Mouse (Mus musculus) retina, postnatal 7 days (tissue): ENCODE results near the gene Tsacc.
A peak's percentile ranks its signal among the peaks of the same experiment; 100 is the strongest.
"Not testable (repeated sequence)": the region's sequence is repeated elsewhere in the genome, so short reads cannot be mapped to it uniquely, and the experiment has no call there.

Experiments
- DNase-seq: peaks from one replicate; pipeline ENCODE4 v3.0.0-alpha.2; 2012; ENCODE audit warnings: low read depth, low spot score

Tsacc gene

DNA sequence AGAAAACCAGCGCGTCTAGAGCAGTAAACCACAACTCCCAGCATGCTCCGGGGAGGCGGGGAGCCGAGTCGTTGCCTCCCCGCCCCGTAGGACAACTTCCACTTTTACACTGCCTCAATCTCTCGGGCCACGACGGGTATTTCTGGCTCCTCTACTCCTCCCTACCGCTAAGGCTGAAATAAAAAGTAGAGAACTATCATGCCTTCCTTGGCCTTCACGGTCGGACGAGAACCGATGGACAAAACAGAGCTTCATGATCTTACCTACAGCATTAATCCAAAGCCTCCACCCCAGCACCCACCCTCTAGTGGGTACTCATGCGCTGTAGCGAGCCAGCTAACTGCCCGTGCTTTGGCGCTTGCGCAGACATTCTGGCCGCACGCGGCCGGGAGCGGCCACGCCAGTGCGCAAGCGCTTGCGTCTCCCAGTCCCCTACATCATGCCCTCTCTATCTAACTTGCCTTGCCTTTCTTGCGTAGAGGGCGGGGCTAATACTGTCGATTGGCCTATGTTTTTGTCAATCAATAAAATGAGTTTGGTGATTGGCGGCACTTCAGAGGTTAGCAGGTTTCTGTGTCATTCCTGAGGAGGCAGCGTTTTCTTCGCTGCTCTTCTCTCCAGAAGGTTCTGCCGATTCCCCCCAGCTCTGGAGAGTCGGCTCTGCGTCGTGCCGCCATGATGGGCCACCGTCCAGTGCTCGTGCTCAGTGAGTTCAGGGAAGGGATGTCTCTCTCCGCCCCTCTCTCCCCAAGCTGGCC is at the start of gene Tsacc, which contains the start of gene Cct3:
Gene Tsacc (minus strand): TSS at position 439 of the 758 bp plus-strand sequence.
Gene Cct3 (plus strand): TSS at position 556 of the 758 bp plus-strand sequence.
- DNase-seq, result peak; percentile 98

GRCm38 (mm10) chr3:88339006-88339405 is 42.2 kb upstream of the Tsacc start:
- DNase-seq, result no peak

DNA sequence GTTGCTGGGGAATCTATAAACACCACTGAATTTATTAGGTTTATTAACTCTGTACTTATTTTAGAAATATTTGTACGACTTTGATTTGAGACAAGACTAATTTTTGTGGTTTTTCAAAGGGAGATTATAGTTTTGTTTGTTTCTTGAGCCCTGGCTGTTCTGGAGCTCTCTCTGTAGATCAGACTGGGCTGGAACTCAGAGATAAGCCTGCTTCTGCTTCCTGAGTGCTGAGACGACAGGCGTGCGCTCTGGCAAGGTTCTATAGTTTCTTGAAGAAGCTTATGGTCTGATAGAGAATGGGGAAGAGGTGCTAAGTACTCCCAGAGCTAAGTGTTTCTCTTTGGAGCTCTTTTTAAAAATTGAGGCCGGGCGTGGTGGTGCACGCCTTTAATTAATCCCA is 41.5 kb upstream of the Tsacc start:
- DNase-seq, result no peak

GRCm38 (mm10) chr3:88337367-88338020 is 40.7 kb upstream of the Tsacc start:
- DNase-seq, result no peak

- peak; percentile 90 for DNase-seq
Observed at GRCm38 (mm10) chr3:88336058-88337013, 39.5 kb upstream of the Tsacc start, which contains the start of the genes Tmem79 and Smg5. TSS of gene Tmem79 (minus strand) at chr3:88336148. TSS of gene Smg5 (plus strand) at chr3:88336260.

GRCm38 (mm10) chr3:88335436-88336053 is 38.7 kb upstream of the Tsacc start:
- no peak for DNase-seq

GRCm38 (mm10) chr3:88334902-88335435 is 38.2 kb upstream of the Tsacc start:
- no peak for DNase-seq

DNA sequence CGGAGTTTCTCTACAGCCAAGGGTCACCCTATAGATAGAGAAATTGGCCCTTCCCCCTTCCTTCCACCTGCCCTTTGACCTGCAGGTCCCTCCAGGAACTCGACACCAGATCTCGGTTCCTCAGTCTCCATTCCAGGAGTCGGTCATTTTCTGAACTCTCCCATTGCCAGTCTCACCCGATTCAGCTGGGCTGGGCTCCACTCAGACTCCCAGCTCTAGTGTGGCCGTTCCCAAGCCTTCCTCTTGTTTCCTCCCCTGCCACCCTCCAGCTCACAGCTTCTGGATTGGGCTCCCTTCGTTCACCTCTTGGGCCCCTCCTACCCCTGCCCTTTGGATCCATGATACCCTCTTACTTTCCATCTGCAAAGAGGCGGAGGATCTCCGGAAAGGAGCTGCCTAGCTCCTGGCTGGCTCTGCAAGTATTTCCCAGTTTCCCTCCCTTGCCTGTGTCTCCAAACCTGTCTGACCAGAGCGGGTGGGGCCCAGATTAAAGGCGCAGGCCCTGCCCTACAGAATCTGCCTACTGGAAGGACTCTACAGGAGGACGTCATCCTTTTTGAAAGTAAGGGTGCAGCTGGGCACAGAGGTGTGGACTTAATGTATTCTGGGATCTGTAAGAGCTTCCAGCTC is 37.3 kb upstream of the Tsacc start:
- DNase-seq, result no peak

DNA sequence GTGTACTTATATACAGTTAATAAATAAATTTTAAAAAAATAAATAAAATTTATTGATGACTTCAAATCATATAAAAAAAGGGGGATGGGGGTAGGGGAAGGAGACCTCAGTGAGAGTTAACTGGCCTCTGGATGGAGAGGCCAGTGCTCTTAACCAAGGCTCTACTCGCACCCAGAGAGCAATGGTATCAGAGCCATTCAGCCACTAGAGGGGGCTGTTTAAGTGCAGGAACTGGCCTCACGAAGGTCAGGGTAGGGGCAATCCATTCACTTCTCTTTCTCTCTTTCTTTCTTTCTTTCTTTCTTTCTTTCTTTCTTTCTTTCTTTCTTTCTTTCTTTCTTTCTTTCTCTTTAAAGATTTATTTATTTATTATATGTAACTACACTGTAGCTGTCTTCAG is 34.5 kb upstream of the Tsacc start:
- peak; percentile 23 for DNase-seq

GRCm38 (mm10) chr3:88328956-88329355 is 32.2 kb upstream of the Tsacc start:
- no peak for DNase-seq

DNA sequence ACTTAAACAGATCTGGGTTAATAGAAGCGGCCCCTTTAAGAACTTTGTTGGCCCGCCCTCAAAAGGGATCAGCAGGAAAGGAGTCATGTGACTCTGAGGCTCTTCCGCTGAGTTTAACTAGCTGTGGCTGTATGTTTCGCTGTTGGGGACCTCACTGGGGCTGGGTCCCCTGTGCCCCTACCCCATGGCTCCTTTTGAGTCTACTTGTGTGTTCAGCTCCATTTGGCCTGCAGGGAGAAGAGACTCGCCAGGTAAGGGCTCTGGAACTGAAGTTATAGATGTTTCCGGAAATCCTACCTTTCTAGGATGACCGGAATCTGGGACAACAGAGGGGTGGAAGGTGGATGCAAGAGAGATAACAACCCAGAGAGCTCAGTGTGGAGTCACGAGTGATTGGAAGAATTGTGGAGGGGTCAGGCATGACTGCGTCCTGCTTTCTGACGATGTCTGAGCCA is 28.2 kb upstream of the Tsacc start, which contains the start of gene Glmp:
Gene Glmp (plus strand): TSS at position 73 of the 455 bp plus-strand sequence.
- peak; percentile 63 for DNase-seq

GRCm38 (mm10) chr3:88299172-88299571 is 2.4 kb upstream of the Tsacc start:
- DNase-seq, result no peak

DNA sequence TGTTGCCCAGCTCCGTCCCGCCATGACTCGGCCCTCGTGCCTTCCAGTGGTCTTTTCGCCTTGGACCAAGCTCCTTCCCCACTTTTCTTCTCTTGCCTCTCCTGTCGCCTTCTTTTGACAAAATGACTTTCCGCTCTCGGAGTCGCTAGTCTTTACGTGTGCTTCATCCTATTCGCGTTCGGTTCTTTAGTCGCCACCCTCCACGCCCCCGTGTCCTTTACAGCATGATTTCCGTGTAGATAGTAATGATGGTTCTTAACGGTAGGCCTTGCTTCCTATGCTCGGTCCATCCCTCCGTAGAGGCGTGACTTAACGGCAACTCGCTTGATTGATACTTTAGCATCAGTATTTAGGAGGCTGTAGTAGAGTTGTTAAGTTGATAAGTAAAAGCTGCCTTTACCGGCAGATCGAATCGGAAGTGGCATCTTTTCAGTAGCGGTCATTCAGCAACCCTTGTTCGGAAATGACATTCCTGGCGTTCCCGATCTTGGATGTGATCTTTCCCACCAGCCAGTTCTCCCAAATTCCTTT is 587 bp upstream of the Tsacc start:
- no peak for DNase-seq

GRCm38 (mm10) chr3:88296110-88296560 is 664 bp downstream of the Tsacc start:
- DNase-seq, result no peak

- not testable (repeated sequence) for DNase-seq
Observed at GRCm38 (mm10) chr3:88295272-88295671, 1.5 kb downstream of the Tsacc start.

DNA sequence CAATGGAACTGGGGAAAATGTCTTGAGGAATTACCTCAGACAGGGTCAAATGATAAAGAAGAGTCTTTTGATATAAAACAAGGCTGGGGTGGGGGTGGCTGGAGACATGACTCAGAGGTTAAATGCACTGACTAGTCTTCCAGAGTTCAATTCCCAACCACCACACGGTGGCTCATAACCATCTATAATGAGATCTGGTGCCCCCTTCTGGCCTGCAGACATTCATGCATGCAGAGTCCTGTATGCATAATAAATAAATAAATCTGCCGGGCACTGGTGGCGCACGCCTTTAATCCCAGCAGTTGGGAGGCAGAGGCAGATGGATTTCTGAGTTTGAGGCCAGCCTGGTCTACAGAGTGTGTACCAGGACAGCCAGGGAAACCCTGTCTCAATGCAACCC is 4.8 kb downstream of the Tsacc start:
- DNase-seq, result no peak

GRCm38 (mm10) chr3:88288133-88288713 is 8.6 kb downstream of the Tsacc start:
- not testable (repeated sequence) for DNase-seq

- DNase-seq, result no peak
Observed at GRCm38 (mm10) chr3:88287110-88287509, 9.7 kb downstream of the Tsacc start, which contains the start of gene Gm38392. TSS of gene Gm38392 (minus strand) at chr3:88287210.

GRCm38 (mm10) chr3:88285565-88285895 is 11.3 kb downstream of the Tsacc start:
- DNase-seq, result not testable (repeated sequence)
